Mouse (Mus musculus) right cerebral cortex, adult 18-20 months (tissue): ENCODE data around the gene Gm10772.
"Not testable (repeated sequence)": the region's sequence is repeated elsewhere in the genome, so short reads cannot be mapped to it uniquely, and the experiment has no call there.

Source experiments
- DNase-seq: peaks from one replicate; pipeline ENCODE4 v3.0.0; 2022; ENCODE audit warnings: mixed read lengths

Gm10772 gene

DNA sequence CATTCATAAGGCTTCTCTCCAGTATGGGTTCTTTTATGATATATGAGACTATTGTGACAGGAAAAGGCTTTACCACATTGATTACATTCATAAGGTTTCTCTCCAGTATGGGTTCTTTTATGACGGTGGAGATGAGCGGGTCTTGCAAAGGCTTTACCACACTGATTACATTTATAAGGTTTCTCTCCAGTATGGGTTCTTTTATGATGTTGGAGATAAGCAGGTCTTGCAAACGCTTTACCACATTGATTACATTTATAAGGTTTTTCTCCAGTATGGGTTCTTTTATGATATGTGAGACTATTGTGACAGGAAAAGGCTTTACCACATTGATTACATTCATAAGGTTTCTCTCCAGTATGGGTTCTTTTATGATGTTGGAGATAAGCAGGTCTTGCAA is at the start of gene Gm10772:
Gm10772 (minus strand) TSS at position 101 of the 400 bp plus-strand sequence.
- not testable (repeated sequence) for DNase-seq

DNA sequence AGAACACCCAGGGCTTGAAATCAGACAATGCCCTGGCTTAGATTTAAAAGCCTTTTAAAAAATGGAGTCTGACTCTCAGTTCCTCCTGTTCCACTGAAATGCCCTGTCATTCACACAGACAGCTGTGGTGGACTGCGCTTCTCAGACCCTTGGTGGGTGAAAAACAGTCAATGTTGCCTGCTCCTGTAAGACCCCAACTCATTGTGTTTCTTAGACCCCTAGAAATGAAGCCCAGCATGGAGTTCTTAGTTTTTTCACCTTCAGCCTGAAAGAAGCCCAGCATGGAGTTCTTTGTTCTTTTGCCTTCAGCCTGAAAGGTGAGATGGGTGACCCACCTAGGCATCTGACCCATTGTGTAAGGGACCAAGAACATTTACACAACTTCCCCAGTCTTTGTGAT is 36.5 kb upstream of the Gm10772 start:
- DNase-seq: not testable (repeated sequence)

DNA sequence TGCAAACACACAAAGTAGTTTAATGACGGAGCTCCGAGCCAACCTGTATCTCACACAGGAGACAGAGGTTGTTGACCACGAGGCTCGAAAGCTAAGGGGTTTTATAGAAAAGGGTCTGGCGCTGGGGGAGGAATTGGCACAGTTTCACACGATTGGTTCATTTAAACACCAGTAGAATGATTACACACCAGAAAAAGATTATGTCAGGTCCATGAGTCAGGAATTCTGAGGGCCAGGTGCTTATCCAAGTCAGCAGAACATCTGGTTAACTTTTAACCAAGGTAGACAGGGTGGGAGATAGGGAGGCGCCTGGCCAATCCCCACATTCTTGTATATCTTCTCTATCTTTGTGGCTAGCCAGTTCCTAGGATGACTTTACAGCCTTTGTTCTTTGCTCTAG is 35.8 kb upstream of the Gm10772 start:
- DNase-seq: not testable (repeated sequence)

DNA sequence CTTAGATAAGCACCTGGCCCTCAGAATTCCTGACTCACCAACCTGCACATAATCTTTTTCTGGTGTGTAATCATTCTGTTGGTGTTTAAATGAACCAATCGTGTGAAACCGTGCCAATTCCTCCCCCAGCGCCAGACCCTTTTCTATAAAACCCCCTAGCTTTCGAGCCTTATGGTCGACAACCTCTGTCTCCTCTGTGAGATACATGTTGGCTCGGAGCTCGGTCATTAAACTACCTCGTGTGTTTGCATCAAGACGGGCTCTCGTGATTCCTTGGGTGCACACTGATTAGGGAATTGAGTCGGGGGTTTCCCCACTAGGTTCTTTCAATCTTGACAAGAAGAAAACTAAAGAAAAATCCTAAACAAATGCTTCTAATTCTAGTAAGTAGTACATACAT is 13.0 kb downstream of the Gm10772 start:
- no peak for DNase-seq

DNA sequence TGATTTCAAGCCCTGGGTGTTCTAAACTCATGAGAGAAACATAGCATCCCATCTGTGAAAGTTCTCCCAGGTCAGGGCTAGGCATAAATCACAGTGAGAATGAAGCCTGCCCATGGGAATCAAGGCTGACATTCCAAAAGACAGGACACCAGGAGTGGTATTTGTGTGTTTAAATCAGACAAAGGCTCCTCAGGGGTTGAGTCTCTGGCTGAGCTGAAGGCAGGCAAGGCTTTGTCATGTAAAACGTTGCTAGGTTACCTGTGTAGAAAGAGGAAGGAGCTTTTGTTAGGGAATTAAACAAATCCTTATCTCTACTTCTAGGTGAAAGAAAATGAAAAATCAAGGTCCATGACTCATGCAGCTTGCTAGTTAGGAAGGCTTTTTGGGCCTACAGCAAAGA is 13.6 kb downstream of the Gm10772 start:
- DNase-seq: not testable (repeated sequence)

DNA sequence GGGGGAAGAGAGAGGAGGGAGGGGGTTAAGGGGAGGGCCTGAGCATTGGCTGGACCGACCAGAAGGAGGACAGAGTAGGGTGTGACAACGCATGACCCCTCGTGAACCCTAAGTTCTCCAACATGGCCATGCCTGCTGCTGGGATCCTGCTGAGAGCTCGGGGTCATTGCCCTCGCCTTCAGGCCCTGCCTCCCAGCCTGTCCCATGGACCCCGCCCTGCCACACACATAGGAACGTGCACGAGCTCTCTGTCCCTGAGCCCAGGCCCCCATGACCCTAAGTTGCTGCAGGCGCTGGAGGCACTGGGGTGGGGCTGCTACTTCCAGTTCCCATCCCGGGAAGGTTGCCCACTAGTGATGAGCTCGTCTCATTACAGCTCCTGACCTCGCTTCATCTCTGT is 48.2 kb downstream of the Gm10772 start:
- not testable (repeated sequence) for DNase-seq
